Mouse (Mus musculus): ENCODE results near the gene Asxl2.
A peak's percentile ranks its signal among the peaks of the same experiment; 100 is the strongest.

Gene Asxl2

GRCm38 (mm10) chr12:3540871-3541270 lies 114.2 kb downstream of the Asxl2 start:
- no peak for DNase-seq (ENCODE audit: low read depth, low spot score)

GRCm38 (mm10) chr12:3545451-3545850 lies 118.8 kb downstream of the Asxl2 start:
- DNase-seq (ENCODE audit: low read depth, low spot score) = no peak

- DNase-seq (ENCODE audit: low read depth, low spot score) = no peak
These were observed 119.5 kb downstream of the Asxl2 start for GRCm38 (mm10) chr12:3546121-3546658.

GRCm38 (mm10) chr12:3546781-3547180 lies 120.1 kb downstream of the Asxl2 start:
- no peak for DNase-seq (ENCODE audit: low read depth, low spot score)

- no peak for DNase-seq (ENCODE audit: low read depth, low spot score)
These were observed 120.8 kb downstream of the Asxl2 start for GRCm38 (mm10) chr12:3547506-3547905.

- DNase-seq (ENCODE audit: low read depth, low spot score) = no peak
These were observed 121.3 kb downstream of the Asxl2 start for GRCm38 (mm10) chr12:3547911-3548310.

GRCm38 (mm10) chr12:3548582-3549211 lies 122.0 kb downstream of the Asxl2 start:
- no peak for DNase-seq (ENCODE audit: low read depth, low spot score)

GRCm38 (mm10) chr12:3550280-3550679 lies 123.6 kb downstream of the Asxl2 start:
- peak; percentile 88 for DNase-seq (ENCODE audit: low read depth, low spot score)

Measured in R1 (cell line).